Mouse (Mus musculus) fat pad, adult 2 months (tissue): ENCODE data around the gene Slc24a4.

Source experiments
- DNase-seq: peaks from one replicate; pipeline ENCODE4 v3.0.0-alpha.2; 2011; ENCODE audit warnings: low read depth, low spot score; ENCODE audit errors: extremely low read depth

The Slc24a4 gene

DNA sequence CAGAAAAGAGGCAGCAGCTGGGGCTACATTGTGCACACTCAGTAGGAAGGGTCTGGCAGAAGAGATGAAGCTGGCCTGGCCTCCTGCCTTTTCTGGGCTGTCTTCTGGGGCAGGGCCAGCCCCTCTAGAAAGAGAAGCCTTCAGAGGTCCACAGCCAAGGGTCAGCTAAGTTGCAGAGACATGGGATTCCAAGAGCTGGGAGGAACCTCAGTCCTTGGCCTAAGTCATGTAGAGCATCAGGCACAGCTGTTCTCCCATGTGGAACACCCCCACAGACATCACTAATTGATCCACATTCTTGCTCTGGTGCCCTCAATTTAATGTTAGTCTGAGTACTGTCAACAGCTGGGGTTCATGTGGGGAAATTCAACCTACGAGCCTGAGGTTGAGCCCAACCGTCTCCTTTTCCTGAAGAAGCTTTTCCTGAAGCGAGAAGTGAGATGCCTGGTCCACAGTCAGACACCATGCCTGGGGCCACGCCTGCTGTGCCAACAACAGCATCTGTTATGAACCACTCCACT, 174.4 kb downstream of the Slc24a4 start:
- DNase-seq: no peak

DNA sequence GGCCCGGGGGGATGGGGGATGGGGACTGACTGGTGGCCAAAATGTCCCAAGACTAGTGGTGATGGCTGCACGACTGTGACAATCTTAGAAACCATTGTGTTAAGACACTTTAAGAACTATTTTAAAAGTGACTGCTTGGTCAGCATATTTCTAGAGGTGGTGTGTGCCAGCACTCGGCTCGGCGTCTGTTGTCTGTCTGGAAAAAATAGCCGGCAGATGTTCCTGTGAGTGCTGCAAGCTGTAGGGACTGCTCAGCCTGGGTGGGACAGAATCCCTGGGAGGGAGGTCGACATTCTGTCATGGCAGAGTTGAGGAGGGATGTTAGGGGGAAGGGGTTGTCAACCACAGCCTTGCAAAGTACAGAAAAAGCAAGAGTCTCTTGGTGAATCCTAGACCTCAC, 175.3 kb downstream of the Slc24a4 start:
- DNase-seq: no peak

DNA sequence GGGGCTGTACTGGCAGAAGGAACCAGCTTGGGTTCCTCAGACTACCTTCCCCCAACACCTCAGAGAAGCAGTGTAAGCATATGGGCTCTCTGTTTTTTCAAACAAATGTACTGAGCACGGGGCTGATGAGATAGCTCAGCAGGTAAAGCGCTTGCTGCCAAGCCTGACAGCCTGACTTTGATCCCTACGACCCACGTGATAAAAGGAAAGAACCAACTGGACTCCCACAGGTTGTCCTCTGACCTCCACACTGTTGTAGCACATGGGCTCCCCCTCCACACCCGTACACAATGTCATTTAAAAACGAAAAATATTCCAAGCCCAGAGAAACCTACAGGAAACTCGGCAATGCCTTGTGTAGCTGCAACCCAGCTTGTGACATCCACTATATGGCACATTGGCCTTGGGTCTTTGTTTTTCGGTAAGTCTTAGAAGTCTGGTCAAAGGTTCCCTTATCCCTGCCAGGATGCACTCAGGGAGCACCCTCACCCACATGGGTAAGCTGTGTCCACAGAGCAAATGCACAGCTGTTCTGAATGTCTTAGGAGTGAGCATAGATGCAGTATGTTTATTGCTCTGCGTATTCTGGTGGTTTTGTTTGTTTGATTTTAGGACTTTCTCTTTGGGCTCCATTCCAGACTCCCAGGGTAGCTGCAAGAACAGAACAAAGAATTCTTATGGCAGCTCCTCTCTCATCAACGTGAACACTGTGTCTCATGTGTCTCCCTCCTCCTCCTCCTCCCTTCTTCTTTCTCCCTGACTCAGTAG, 176.7 kb downstream of the Slc24a4 start:
- DNase-seq: no peak

DNA sequence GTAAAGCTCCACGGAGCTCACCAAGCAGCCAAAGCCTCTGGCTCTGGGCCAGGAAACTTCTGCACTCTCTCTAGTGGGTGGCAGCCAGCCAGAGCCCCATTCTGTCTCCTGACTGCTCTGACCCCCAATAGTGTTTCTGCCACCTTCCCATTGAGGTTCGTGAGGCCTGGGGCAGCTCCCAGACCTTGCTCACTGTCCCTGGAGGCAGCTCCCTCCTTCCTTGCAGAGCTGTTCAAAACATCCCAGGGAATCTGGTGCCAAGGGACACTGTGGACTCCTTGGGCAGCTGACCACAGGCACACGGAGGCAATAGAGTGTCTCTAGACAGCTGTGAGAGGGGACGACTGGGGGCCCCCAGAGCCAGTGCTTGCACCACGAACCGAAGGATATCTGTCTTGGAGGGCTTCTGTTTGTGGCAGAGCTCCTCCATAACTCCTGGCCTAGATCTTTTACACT, 179.5 kb downstream of the Slc24a4 start:
- DNase-seq: no peak

DNA sequence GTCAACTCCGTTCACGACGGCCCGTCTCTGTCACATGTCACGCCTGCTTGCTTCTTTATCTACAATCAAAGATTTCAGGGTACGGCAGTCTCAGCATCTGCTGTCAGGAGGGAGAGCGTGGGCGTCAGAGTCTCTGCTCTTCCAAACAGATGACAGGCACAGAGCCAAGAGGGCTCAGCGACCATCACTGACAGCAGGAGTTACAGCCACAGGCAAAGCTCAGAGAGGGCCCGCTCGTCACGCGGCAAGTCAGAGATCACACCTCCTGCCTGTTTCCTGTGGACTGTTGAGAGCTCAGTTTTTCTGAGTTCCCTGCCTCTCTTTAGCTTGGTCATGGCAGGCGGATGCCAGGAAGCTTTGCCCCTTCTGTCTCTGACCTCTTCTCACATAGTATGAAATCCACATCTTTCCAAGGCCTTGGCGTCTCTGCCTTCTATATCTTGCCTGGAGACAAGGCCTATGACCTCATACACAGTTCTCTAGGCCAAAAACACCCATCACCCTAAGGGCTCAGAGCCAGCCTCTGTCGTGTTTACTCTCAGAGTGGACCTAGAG, 180.0 kb downstream of the Slc24a4 start:
- DNase-seq: no peak

DNA sequence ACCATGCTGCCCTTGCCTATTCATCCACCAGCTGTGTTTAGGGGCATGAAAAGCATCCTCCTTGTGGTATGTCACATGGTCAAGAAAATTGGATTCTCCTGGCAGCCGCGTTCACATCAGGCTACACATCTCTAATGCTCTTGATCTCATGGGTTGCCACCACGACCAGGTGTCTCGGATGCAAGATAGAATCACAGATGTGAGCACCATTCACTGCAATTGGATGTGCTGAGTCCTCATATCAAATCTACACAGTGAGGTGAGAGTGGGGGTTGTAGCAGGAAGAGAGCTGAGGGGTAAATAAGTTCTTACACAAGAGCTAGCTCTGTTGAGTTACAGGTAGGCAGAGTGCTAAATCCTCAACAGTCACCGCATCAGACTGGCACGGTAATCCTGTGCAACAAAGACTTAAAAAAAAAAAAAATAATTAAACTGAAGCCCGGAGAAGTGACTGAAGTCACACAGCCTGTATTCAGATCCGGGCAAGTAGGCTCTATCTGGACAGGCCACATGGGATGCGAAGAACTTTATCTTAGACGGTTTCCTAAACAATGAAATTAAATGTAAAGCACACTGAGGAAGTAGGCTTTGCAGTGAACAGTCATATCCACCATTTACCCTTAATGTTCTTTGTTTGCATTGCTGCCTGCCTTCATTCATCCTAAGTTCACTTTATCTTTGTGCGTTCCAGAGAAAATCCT, 180.7 kb downstream of the Slc24a4 start:
- DNase-seq: no peak

DNA sequence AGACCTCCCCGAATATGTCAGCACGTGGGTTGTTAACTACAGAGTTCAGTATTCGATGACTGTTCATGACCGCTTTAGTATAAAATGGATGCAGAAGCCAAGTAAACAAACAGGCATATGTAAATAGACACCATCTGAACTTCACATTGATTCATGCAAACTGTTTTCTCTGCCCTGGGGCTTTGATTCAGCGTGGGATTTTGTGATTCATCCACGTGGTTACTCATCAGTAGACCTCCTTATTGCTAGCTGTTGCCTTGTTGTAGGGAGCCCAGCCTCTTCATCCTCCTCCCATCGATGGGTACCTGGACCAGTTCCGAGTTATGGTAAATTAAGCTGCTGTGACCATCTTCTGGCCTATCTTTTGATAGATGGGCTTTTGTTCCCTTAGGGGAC, 181.3 kb downstream of the Slc24a4 start:
- no peak for DNase-seq

DNA sequence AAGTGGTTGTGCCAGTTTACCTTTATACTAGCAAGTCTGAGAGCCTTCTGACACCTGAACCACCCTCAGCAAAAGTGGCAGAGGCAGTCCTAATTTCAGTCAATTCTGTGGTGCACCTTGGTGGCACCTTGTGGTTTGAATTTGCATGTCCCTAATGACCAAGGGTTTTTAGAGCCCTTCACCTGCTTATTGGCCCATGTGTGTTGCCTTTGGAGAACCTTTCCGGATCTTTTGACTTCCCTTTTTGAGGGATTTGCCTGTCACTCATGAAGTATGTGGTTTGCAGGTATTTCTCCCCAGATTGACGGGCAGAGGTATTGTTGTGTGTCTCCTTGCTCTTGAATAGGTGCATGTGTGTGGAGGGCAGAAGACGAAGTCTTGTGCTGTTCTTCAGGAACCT, 181.7 kb downstream of the Slc24a4 start:
- no peak for DNase-seq

DNA sequence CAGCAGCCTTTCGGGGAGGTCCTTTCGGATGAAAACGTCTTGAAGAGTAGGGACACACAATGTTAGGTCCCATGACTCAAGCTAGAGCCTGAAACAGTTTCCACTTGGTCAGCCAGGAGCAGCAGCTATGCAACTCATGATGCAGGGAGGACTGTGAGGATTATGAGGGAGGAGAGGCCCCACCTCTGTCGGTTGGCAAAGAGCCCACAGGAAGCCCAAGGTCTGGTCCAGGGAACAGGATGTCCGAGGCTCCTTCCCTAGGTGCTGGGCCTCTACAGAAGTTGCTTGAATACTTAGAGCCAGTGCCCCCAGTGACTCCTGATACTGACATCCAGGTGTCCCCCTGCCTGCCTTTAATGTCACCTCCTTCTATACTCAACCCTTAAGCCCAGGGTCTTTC, 182.9 kb downstream of the Slc24a4 start:
- no peak for DNase-seq
